ENCODE assay signal across 10 mouse cellular contexts in the genomic region with DNA sequence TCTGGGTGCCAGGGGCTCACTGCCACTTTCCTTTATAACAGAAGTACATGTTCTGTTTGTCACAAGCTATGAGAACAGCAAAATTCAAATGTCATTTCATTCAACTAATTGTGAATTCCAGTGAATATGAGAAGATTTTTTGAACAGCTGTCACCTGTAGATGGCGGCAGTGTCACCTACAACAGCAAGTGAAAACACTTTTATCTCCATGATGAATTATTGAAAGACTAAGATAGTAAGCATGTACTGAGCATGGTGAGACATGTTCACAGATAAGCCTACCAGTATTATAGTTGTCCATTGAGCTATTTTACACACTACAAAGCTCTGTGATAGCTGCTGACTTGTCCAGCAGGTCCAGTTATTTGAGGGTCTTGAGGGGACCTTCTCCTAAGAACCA. TPM values are rescaled to one million over a fixed set of nuclear protein-coding genes. Genes with fewer than 3 reads are reported as not detected.
DNase-seq lines count a peak whose midpoint lies in the region; TF ChIP-seq lines count a peak whose summit lies in the region.
"Had no signal": no experiment of that assay in that cellular context is flagged by ENCODE, and none has a peak within 500 bp of the region (broad histone marks: within the 10 kb centered on the region; RNA-seq: fewer than 3 reads in every experiment).

No protein-coding gene starts in this region.

- 66% methylated on average over 1 of the region's 1 CpGs for WGBS in heart, adult 2 months

- no peaks in the 10 kb centered on the region for H3K79me2 ChIP-seq in heart, adult 2 months (replicated peaks; ENCODE audit: control insufficient read depth, insufficient read depth, low read length)

- DNase-seq in heart, adult 2 months: no peak
- no peak for DNase-seq in heart, adult 11 months
- DNase-seq in right cerebral cortex, postnatal 14 days: peak; percentile 17
- no peak for DNase-seq in right cerebral cortex, postnatal 36 days (ENCODE audit: low spot score in 2 of 2)
- DNase-seq in kidney, postnatal 4 days: peak; percentile 44 to 55
- DNase-seq in thymus, postnatal 4 days: peak; percentile 75
- DNase-seq in embryo, embryonic 9.5 days (ENCODE audit: extremely low spot score): no peak
- DNase-seq in adrenal gland, postnatal 4 days (ENCODE audit: low spot score in 2 of 2): no peak

- no peaks in the 10 kb centered on the region for H3K36me3 ChIP-seq in heart, adult 2 months (ENCODE audit: control insufficient read depth, insufficient read depth, low read length)

- H3K9ac ChIP-seq in heart, adult 2 months (ENCODE audit: low read depth, low read length): no peak overlapping the region

- peak; percentile 84 for TF ChIP-seq CTCF in heart, adult 2 months (IDR thresholded peaks at IDR 0.05)

- no peak overlapping the region for H3K4me3 ChIP-seq in heart, adult 2 months
- H3K4me3 ChIP-seq: erythroblast, embryonic 14.5 days had no signal

- TF ChIP-seq EP300 in heart, adult 2 months (IDR thresholded peaks at IDR 0.05; ENCODE audit: insufficient read depth, low read depth, low read length): no peak

- H3K27ac ChIP-seq in heart, adult 2 months: no peak overlapping the region

- no peak for TF ChIP-seq POLR2A in heart, adult 2 months (IDR thresholded peaks at IDR 0.05; ENCODE audit: insufficient read depth, low read depth, low read length)

- no peaks in the 10 kb centered on the region for H3K4me1 ChIP-seq in heart, adult 2 months (ENCODE audit: control insufficient read depth, insufficient read depth, low read length)

- no peaks in the 10 kb centered on the region for H3K27me3 ChIP-seq in heart, adult 2 months (ENCODE audit: control insufficient read depth, insufficient read depth, low read length)

- intact Hi-C loops in heart, adult 2 months (cut with DNase I): loop anchor here (1.0 to 2.0 kb wide), 2 partner anchors 167 to 233 kb away; no protein-coding TSS in a partner anchor

RNA-seq across cellular contexts. Expression of gene Clec2e, which starts 12.6 kb away (rescaled TPM):
- under 1 TPM in 1 of 2 experiments, not detected in 1; 0.26 TPM for total RNA-seq in heart, adult 2 months (2021)
- polyA plus RNA-seq in heart, adult 2 months (2012; rRNA removed): 0.06 and 0.10 TPM in 2 replicates
- total RNA-seq in adrenal gland, postnatal 4 days (2021): under 1 TPM in 1 of 2 experiments, not detected in 1; 0.14 TPM
- polyA plus RNA-seq: erythroblast, embryonic 14.5 days; neural tube, embryonic 14.5 days had no signal

RNA-seq across cellular contexts. Expression of gene Klrb1f, which starts 42.5 kb away (rescaled TPM):
- total RNA-seq in heart, adult 2 months (2021): not detected
- polyA plus RNA-seq in heart, adult 2 months (2012; rRNA removed): 0.09 and 1.2 TPM in 2 replicates
- not detected for total RNA-seq in adrenal gland, postnatal 4 days (2021)
- polyA plus RNA-seq: erythroblast, embryonic 14.5 days had no signal

Comparison
In these comparisons a context has a peak if more than half of its experiments do, and no peak if none do; other contexts are left out.
1. DNase-seq: peak in right cerebral cortex, postnatal 14 days (single experiment), kidney, postnatal 4 days (2 of 2) and thymus, postnatal 4 days (single experiment); none in heart, adult 2 months (0 of 2), heart, adult 11 months (single experiment), right cerebral cortex, postnatal 36 days (0 of 2), embryo, embryonic 9.5 days (single experiment) and adrenal gland, postnatal 4 days (0 of 2).